Mouse (Mus musculus) forebrain, embryonic 11.5 days (tissue): ENCODE results near the gene Kcnj6. TPM values are rescaled to one million over a fixed set of nuclear protein-coding genes. Genes with fewer than 3 reads are reported as not detected.

Experiments
- ATAC-seq: fragments of 200-750 bp; cut with Nextera tagmentation; replicated peaks from 2 replicates; pipeline ENCODE4 v1.8.0; 2017; ENCODE audit warnings: moderate TSS enrichment; ENCODE audit not compliant: low FRiP score
- DNase-seq: peaks from one replicate; pipeline ENCODE4 v3.0.0-alpha.2; 2017; ENCODE audit warnings: low spot score
- H3K27ac ChIP-seq: fragments of 300-500 bp; sonication (generic); 2 replicates; pipeline ENCODE4 v1.5.1; 2014; ENCODE audit warnings: low read depth, low read length
- H3K27me3 ChIP-seq: fragments of 300-500 bp; sonication (generic); 2 replicates; pipeline ENCODE4 v1.6.1; 2014; ENCODE audit warnings: mild to moderate bottlenecking, low read length, mixed read lengths; ENCODE audit not compliant: control insufficient read depth, insufficient read depth
- H3K36me3 ChIP-seq: fragments of 300-500 bp; sonication (generic); 2 replicates; pipeline ENCODE4 v1.6.1; 2014; ENCODE audit warnings: mild to moderate bottlenecking, low read length, moderate library complexity, mixed read lengths; ENCODE audit not compliant: control insufficient read depth, insufficient read depth
- H3K4me1 ChIP-seq: fragments of 300-500 bp; sonication (generic); replicated peaks from 2 replicates; pipeline ENCODE4 v1.6.1; 2014; ENCODE audit warnings: low read length, mixed read lengths; ENCODE audit not compliant: control insufficient read depth, insufficient read depth
- H3K4me2 ChIP-seq: fragments of 300-500 bp; sonication (generic); 2 replicates; pipeline ENCODE4 v1.6.1; 2014; ENCODE audit warnings: low read depth, mild to moderate bottlenecking, low read length, moderate library complexity, mixed read lengths; ENCODE audit not compliant: severe bottlenecking
- H3K4me3 ChIP-seq: fragments of 300-500 bp; sonication (generic); 2 replicates; pipeline ENCODE4 v1.5.1; 2014; ENCODE audit warnings: low read depth, low read length
- H3K9ac ChIP-seq: fragments of 300-500 bp; sonication (generic); 2 replicates; pipeline ENCODE4 v1.6.1; 2014; ENCODE audit warnings: low read length
- H3K9me3 ChIP-seq: fragments of 300-500 bp; sonication (generic); 2 replicates; pipeline ENCODE4 v1.6.1; 2016; ENCODE audit warnings: low read length, mixed read lengths; ENCODE audit not compliant: control insufficient read depth
- WGBS: fragments of 180-500 bp; shearing (Covaris S2); extraction: QIAGEN DNeasy Blood & Tissue Kit; methylation state at CpG from one replicate; pipeline ENCODE4 v1.1.7; 2014; 5-methylcytosine and 5-hydroxymethylcytosine counted together
- polyA plus RNA-seq: library from polyadenylated mRNA; unstranded; fragments of >200 nt; fragmentation: Nextera tagmentation; extraction: Ambion mirVana; gene quantifications from 2 replicates; pipeline ENCODE4 v1.2.1, GENCODE M21; 2014

Gene Kcnj6
- polyA plus RNA-seq, 1 experiment from 2014 or later, result 0.27 TPM

DNA sequence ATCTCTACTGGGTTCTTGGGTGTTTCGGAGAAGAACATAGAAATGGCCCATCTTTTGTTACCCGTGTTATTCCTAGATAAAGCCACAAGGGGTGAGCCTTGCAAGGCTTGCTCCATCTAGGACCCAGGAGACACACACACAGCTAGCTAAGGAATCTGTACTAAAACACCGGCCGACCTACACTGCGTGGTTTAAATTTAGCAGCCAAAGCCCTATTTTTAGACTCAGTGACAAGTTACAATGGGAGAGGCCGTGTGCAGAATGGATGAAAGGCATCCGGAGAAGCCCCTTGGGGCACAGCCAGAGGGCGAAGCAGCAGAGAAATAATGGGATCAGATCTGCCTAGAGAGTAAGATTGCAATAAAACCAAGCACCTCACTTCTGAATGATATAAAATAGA lies 232.4 kb downstream of the Kcnj6 start:
- DNase-seq (no peak), ATAC-seq (no peak)
- H3K27me3 ChIP-seq, result no peaks in the 10 kb centered on the region
- no peak overlapping the region for H3K4me3 ChIP-seq
- 41% methylated on average over 8 of the region's 8 CpGs for WGBS
- H3K4me1 ChIP-seq, result no peaks in the 10 kb centered on the region
- H3K36me3 ChIP-seq, result no peaks in the 10 kb centered on the region
- no peak overlapping the region for H3K27ac ChIP-seq
- no peak overlapping the region for H3K9ac ChIP-seq
- no peak overlapping the region for H3K4me2 ChIP-seq
- H3K9me3 ChIP-seq, result no peaks in the 10 kb centered on the region

DNA sequence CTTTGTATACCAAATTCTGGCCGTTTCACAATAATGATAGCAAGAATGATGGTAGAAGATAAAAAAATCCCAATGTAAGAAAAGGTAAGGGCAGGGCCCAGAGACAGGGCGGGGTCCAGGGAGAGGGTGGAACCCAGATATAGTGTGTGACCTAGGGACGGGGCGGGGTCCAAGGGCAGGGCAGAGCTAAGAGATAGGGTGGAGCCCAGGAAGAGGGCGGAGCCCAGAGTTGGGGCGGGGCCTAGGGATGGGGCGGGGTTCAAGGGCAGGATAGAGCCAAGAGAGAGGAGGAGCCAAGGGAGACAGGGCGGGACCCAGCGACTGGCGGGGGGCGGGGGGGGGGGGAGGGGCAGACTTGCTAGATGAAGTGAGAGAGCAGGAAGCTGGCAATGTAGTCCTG lies 236.8 kb downstream of the Kcnj6 start:
- H3K27ac ChIP-seq, result no peak overlapping the region
- ATAC-seq (no peak), DNase-seq (no peak)
- no peak overlapping the region for H3K9ac ChIP-seq
- H3K36me3 ChIP-seq, result no peaks in the 10 kb centered on the region
- H3K4me1 ChIP-seq, result no peaks in the 10 kb centered on the region
- no peak overlapping the region for H3K4me2 ChIP-seq
- no peaks in the 10 kb centered on the region for H3K27me3 ChIP-seq
- no peaks in the 10 kb centered on the region for H3K9me3 ChIP-seq
- WGBS, result 55% methylated on average over 6 of the region's 11 CpGs
- H3K4me3 ChIP-seq, result no peak overlapping the region

DNA sequence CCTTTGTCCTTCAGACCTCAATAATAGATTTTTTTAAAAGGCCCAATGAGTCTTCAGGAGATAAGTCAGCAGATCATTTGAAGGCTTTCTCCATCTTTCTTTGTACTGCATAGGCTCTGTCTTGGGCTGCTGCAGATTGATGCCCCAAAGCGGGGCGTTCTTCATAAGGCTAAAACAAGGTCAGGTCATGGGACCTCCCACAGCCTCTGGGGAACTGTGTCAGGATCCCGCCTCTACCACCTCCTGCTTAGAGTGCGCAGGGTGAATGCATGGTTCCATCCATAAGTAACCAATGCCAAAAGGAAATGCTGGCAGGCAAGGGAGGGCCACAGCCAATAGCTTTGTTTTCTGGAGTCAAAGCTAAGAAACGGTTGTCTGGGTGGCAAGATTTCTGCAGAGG lies 237.7 kb downstream of the Kcnj6 start:
- Histone ChIP-seq H3K27ac (no peak overlapping the region), H3K9me3 (no peaks in the 10 kb centered on the region), H3K4me2 (no peak overlapping the region), H3K4me1 (no peaks in the 10 kb centered on the region), H3K4me3 (no peak overlapping the region), H3K9ac (no peak overlapping the region), H3K36me3 (no peaks in the 10 kb centered on the region), H3K27me3 (no peaks in the 10 kb centered on the region)
- ATAC-seq (no peak), DNase-seq (no peak)
- 82% methylated on average over 5 of the region's 5 CpGs for WGBS

DNA sequence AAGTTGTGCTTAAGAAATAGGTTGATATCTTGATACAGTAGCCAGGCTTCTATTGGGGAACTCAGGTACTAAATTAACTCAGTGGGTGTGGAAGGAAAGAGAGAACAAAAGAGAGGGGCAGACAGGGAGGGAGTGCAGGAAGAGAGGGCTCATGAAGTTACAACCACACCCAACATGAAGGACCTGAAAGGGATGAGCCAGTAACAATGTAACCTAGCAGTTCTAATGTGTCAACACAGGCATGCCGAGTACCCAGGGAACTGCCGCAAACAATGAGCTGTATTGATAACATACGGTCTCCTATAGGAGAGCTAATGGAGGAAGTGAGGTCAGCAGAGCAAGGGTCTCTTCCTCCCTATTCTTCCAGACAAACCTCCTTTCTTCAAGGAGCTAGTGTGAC lies 238.9 kb downstream of the Kcnj6 start:
- ATAC-seq (no peak), DNase-seq (no peak)
- Histone ChIP-seq H3K9ac (no peak overlapping the region), H3K27me3 (no peaks in the 10 kb centered on the region), H3K4me3 (no peak overlapping the region), H3K9me3 (no peaks in the 10 kb centered on the region), H3K27ac (no peak overlapping the region), H3K4me2 (no peak overlapping the region), H3K36me3 (no peaks in the 10 kb centered on the region), H3K4me1 (no peaks in the 10 kb centered on the region)
- 65% methylated on average over 3 of the region's 3 CpGs for WGBS

DNA sequence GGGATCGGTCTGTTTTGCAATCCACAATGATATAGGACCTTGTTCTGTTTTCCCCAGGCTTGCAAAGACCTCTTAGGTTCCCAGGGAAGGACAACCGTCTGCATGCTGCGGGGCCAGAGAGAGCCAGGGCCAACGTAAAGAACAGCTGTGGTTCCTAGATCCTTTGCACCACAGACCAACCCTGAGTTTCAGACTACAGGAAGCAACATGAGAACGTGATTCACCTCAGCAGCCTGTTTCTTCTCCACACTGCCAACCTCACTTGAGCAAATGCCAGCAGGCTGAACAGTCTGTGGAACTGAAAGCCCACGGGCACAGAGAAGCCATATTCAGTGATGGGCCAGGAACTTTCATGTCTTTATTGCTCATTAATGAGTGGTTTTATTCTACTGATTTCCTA lies 241.1 kb downstream of the Kcnj6 start:
- no peak overlapping the region for H3K27ac ChIP-seq
- H3K36me3 ChIP-seq, result no peaks in the 10 kb centered on the region
- H3K4me1 ChIP-seq, result no peaks in the 10 kb centered on the region
- no peak overlapping the region for H3K4me2 ChIP-seq
- no peak overlapping the region for H3K4me3 ChIP-seq
- no peaks in the 10 kb centered on the region for H3K27me3 ChIP-seq
- 86% methylated on average over 6 of the region's 6 CpGs for WGBS
- DNase-seq (no peak), ATAC-seq (no peak)
- H3K9me3 ChIP-seq, result no peaks in the 10 kb centered on the region
- no peak overlapping the region for H3K9ac ChIP-seq

DNA sequence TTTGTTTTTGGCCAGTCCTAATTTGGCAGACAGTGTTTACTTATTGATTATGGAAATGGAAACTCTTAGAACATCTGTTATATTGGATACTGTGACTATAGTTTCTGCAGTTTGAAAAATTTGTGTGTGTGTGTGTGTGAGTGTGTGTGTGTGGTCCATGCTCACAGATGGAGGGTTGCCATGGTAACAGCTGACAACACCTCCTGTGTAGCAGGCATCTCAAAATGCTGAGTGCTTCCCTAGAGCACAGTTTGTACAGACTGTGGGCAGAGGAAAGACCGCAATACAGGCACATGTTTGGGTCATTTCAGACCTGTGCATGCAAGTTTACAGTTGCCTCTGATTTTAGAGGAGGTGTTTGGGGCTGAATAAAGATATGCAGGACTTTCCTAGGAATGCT lies 244.0 kb downstream of the Kcnj6 start:
- no peaks in the 10 kb centered on the region for H3K9me3 ChIP-seq
- DNase-seq, result no peak
- no peak overlapping the region for H3K4me2 ChIP-seq
- H3K27me3 ChIP-seq, result no peaks in the 10 kb centered on the region
- no peaks in the 10 kb centered on the region for H3K4me1 ChIP-seq
- no peak for ATAC-seq
- 71% methylated on average over 1 of the region's 1 CpGs for WGBS
- H3K9ac ChIP-seq, result no peak overlapping the region
- H3K4me3 ChIP-seq, result no peak overlapping the region
- H3K27ac ChIP-seq, result no peak overlapping the region
- no peaks in the 10 kb centered on the region for H3K36me3 ChIP-seq

DNA sequence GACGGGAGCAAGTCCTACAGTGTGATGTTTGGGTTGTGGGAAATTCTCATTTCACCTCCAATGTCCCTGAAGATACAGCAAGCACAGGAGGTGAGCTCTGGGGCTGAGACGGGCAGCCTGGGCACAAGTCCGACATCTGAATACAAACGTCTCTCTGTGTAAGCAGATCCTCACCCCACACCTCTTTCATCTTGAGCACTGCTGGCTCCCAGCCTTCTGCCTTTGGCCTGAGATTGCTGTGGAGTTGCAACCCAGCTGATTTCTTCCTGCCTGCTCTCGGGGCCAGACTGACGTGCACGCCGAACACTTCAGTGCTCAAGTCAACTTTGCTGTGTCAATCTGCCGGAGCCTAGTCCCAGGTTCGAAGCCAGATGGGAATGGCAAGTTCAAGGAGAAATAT lies 244.7 kb downstream of the Kcnj6 start:
- Histone ChIP-seq H3K27me3 (no peaks in the 10 kb centered on the region), H3K4me1 (no peaks in the 10 kb centered on the region), H3K4me2 (no peak overlapping the region), H3K9me3 (no peaks in the 10 kb centered on the region), H3K4me3 (no peak overlapping the region), H3K9ac (no peak overlapping the region), H3K36me3 (no peaks in the 10 kb centered on the region), H3K27ac (no peak overlapping the region)
- no peak for ATAC-seq
- WGBS, result 74% methylated on average over 10 of the region's 10 CpGs
- DNase-seq, result no peak

DNA sequence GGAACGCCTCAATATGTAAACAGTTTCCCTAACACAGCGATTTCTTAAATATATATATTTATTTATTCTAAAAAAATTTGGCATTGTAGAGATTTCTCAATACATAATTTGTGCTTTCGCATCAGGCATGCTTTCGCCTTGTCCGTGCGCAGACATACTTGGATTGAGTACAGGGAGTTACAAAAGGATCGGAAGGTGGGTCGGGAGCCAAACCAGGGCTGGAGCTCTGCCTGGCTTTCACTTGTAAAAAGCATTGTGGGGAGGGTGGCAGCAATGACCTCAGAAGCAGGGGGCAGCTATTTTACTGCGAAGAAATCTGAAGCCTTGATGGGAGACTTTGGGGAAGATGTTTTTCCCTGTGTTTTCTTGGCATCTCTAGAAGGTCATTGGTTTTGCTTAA lies 252.5 kb downstream of the Kcnj6 start:
- H3K27me3 ChIP-seq, result no peaks in the 10 kb centered on the region
- ATAC-seq (no peak), DNase-seq (no peak)
- no peak overlapping the region for H3K4me3 ChIP-seq
- WGBS, result 80% methylated on average over 9 of the region's 9 CpGs
- H3K4me1 ChIP-seq, result no peaks in the 10 kb centered on the region
- H3K36me3 ChIP-seq, result no peaks in the 10 kb centered on the region
- H3K4me2 ChIP-seq, result no peak overlapping the region
- H3K27ac ChIP-seq, result no peak overlapping the region
- no peaks in the 10 kb centered on the region for H3K9me3 ChIP-seq
- no peak overlapping the region for H3K9ac ChIP-seq

DNA sequence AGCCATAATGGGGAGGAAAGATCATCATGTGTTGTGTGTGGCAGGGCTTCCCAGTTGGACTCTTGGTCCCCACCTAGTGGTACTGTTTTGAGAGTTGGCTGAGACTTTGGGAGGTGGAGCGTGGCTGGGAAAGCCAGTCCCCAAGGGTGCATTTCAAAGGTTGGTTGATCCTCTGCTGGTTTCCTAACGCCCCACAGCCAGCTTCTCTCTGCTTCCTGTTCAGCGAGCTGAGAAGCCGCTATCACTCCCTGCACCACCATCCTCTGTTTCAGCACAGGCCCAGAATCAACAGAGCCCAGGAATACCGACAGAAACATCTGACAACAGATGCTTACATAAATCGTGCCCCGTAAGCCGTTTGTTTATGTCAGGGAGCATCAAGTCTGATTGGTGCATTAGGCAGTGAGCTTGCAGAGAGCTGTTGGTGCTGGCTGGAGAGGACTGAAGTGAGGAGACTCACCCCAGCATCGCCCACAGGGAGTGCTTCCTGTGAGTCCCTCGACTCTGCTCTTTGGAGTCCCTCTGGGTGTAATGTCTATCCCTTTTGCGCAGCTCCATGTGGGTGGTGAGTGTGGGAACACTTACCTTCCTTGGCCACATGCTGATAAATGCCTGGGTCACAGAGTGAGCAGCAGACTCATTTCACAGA lies 253.5 kb downstream of the Kcnj6 start:
- WGBS, result 4% methylated on average over 11 of the region's 11 CpGs
- no peaks in the 10 kb centered on the region for H3K27me3 ChIP-seq
- ATAC-seq, result no peak
- no peak overlapping the region for H3K9ac ChIP-seq
- H3K36me3 ChIP-seq, result no peaks in the 10 kb centered on the region
- H3K4me1 ChIP-seq, result no peaks in the 10 kb centered on the region
- DNase-seq, result no peak
- H3K9me3 ChIP-seq, result no peaks in the 10 kb centered on the region
- H3K27ac ChIP-seq, result no peak overlapping the region
- peak overlapping the region; percentile 31; the same call in 1 of the 2 replicates for H3K4me2 ChIP-seq
- H3K4me3 ChIP-seq, result peak overlapping the region; percentile 2; the same call in 1 of the 2 replicates
